Mouse (Mus musculus): ENCODE measurements around the gene Tmem208.

Gene Tmem208

GRCm38 (mm10) chr8:105326968-105327367, 814 bp downstream of the Tmem208 start:
- no peak for DNase-seq

- DNase-seq, result no peak
Observed at GRCm38 (mm10) chr8:105330325-105330724, 4.2 kb downstream of the Tmem208 start.

GRCm38 (mm10) chr8:105331469-105331868, 5.3 kb downstream of the Tmem208 start:
- DNase-seq, result no peak

- DNase-seq, result no peak
Observed at GRCm38 (mm10) chr8:105331931-105332330, 5.8 kb downstream of the Tmem208 start.

- DNase-seq, result no peak
Observed at GRCm38 (mm10) chr8:105332523-105332922, 6.4 kb downstream of the Tmem208 start.

- DNase-seq, result no peak
Observed at GRCm38 (mm10) chr8:105336373-105337130, 10.4 kb downstream of the Tmem208 start.

- no peak for DNase-seq
Observed at GRCm38 (mm10) chr8:105338992-105339391, 12.8 kb downstream of the Tmem208 start.

- no peak for DNase-seq
Observed at GRCm38 (mm10) chr8:105339886-105340635, 13.9 kb downstream of the Tmem208 start.

GRCm38 (mm10) chr8:105341399-105341798, 15.2 kb downstream of the Tmem208 start:
- DNase-seq, result no peak

GRCm38 (mm10) chr8:105342768-105343167, 16.6 kb downstream of the Tmem208 start:
- DNase-seq, result no peak

- no peak for DNase-seq
Observed at GRCm38 (mm10) chr8:105343791-105344574, 17.8 kb downstream of the Tmem208 start.

- no peak for DNase-seq
Observed at GRCm38 (mm10) chr8:105345061-105345975, 19.2 kb downstream of the Tmem208 start.

GRCm38 (mm10) chr8:105346611-105347427, 20.7 kb downstream of the Tmem208 start:
- peak; percentile 35 to 44 for DNase-seq

GRCm38 (mm10) chr8:105347428-105348221, 21.5 kb downstream of the Tmem208 start, which contains the start of gene Fhod1:
Gene Fhod1 (minus strand): TSS chr8:105347953.
- DNase-seq, result peak; percentile 91 to 95

GRCm38 (mm10) chr8:105348450-105349095, 22.4 kb downstream of the Tmem208 start, which contains the start of gene Slc9a5:
Gene Slc9a5 (plus strand): TSS chr8:105348843.
- DNase-seq, result peak; percentile 76 to 82

GRCm38 (mm10) chr8:105349096-105349771, 23.1 kb downstream of the Tmem208 start:
- peak; percentile 76 to 80 for DNase-seq

GRCm38 (mm10) chr8:105350186-105350585, 24.0 kb downstream of the Tmem208 start:
- DNase-seq, result peak in 1 of 2 experiments; percentile 50

GRCm38 (mm10) chr8:105353583-105354135, 27.5 kb downstream of the Tmem208 start:
- peak; percentile 78 to 82 for DNase-seq

GRCm38 (mm10) chr8:105354549-105354948, 28.4 kb downstream of the Tmem208 start:
- no peak for DNase-seq
